Mouse (Mus musculus) central nervous system, embryonic 18 days (tissue): ENCODE data around the gene Ube2v1. TPM values are rescaled to one million over a fixed set of nuclear protein-coding genes. Genes with fewer than 3 reads are reported as not detected.

ENCODE experiments used
- polyA plus RNA-seq: library from polyadenylated mRNA; depleted of rRNA; stranded (reverse); fragments of >200 nt; gene quantifications from 2 replicates; pipeline ENCODE4 v1.2.3, GENCODE M21; 2012; rRNA removed

The Ube2v1 gene
- 123 and 141 TPM in 2 replicates for polyA plus RNA-seq

DNA sequence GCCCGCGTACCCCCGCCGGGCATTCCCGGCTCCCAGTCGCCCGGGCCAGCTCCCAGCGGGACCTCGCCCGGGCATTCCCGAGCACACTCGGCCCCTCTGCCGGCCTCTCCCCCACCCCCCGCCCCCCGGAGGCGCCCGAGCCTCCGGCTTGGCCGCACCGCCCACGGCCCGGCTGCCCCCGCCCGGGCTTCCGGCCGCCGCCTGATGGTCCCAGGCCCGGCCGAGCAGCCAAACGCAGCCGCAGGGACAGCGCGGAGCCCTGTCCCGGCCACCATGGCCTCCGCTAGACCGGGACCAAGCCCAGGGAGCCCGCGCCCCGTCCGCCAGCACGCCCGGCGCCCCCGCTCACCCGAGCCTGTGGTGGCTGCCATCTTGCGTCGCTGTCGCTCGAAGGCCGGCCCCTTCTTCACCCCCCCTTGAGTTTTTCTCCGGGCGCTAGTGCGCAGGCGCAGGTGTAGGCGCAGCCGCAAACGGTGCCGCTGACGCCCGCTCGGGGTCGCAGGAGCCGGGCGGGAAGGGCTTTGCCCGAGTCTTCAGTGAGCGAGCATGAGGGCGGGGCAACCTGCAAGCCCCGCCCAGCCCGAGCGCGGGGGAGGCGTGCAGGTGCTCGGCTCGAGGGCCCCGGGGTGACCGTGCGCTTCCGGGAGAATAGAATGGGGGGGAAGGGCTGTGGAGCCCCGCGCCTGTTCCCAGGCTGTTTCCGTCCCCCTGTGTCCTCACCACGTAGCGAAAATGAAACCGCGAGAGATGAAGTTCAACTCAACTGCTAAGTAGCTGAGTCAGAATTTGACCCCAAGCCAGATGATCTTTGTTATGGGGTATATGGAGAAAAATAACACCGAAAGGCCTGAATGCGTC is at the start of gene Ube2v1:
TSS of gene Ube2v1 (minus strand) at position 505 of the 858 bp plus-strand sequence.

DNA sequence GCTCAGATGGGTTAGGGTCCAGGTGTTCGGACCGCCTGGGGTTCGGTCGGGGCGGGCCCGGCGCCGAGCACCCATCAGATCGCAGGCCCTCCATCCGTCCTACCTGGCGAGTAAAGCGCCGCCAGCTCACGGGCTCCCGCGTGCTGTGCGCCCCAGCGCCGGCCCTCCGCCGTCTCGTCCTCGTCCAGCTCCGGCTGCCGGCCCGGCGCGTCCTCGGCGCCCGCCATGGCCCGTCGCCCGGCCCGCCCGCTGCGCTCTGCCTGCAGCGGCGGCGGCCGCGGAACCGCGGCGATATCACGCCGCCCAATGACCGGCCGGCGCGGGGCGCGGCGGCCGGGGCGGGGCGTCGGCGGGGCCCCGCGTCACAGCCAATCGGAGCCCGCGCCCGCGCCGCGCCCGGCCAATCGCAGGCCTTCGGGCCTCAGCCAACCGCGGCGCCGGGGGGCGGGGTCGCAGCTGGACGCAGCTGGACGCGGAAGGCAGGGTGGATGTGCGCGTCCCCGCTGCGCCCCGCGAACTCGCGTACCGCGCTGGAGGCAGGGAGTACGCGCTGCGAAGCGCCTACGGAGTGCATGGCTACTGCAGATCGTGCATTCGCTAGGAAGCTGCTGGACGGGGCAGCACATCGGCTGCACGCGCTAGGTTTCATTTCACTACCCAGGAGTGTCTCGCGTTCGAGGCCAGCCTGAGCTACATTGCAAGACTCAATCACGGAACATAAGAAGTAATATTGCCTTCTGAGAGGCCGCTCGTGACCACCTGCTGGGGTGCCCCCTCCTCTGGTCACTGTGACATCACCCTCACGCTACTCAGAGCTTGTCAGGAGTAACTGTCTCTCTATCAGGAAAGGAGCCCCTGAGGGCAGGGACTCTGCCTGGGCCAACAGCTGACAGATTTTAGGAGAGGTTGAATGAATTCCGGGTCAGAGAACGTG is 29.6 kb upstream of the Ube2v1 start, which contains the start of gene Gm20431:
TSS of gene Gm20431 (minus strand) at position 227 of the 934 bp plus-strand sequence.

Other genes with a start within 250 kb of the Ube2v1 start
- gene Slc9a8, start 210.4 kb downstream of the Ube2v1 start, polyA plus RNA-seq = 36.3 and 36.4 TPM in 2 replicates
- 99.2 and 101 TPM in 2 replicates for gene Rnf114, start 139.4 kb downstream of the Ube2v1 start, polyA plus RNA-seq
- gene Spata2, start 139.2 kb downstream of the Ube2v1 start, polyA plus RNA-seq = 36.9 and 41.0 TPM in 2 replicates
- gene Snai1, start 93.9 kb downstream of the Ube2v1 start, polyA plus RNA-seq = 4.3 and 4.5 TPM in 2 replicates
- gene Gm20431, start 29.4 kb upstream of the Ube2v1 start, polyA plus RNA-seq = 6.4 and 7.0 TPM in 2 replicates
- gene Cebpb, start 56.8 kb upstream of the Ube2v1 start, polyA plus RNA-seq = 6.5 and 11.2 TPM in 2 replicates
- gene Tmem189, start 57.7 kb upstream of the Ube2v1 start, polyA plus RNA-seq = 49.9 and 51.5 TPM in 2 replicates